Mouse (Mus musculus) C2C12 (cell line): ENCODE data around the gene Btbd3.

Experiments used
- CEBPB ChIP-seq: IDR thresholded peaks from one replicate; pipeline ENCODE4 v1.6.1; 2011; ENCODE audit warnings: low read depth, mild to moderate bottlenecking, control low read depth, moderate library complexity
- CTCF ChIP-seq: IDR thresholded peaks from one replicate; pipeline ENCODE4 v1.5.1; 2011; ENCODE audit not compliant: control insufficient read depth, insufficient read depth, insufficient read length
- MAX ChIP-seq: IDR thresholded peaks from one replicate; pipeline ENCODE4 v1.6.1; 2011; ENCODE audit warnings: mild to moderate bottlenecking, control low read depth
- MYOG ChIP-seq: IDR thresholded peaks from one replicate; pipeline ENCODE4 v1.6.1; 2011; ENCODE audit not compliant: control insufficient read depth, insufficient read length; ENCODE audit errors: extremely low read depth
- USF1 ChIP-seq: IDR thresholded peaks from one replicate; pipeline ENCODE4 v1.6.1; 2011; ENCODE audit warnings: low read depth, mild to moderate bottlenecking, control low read depth, moderate library complexity

GRCm38 (mm10) chr2:138245631-138246289 lies 10.6 kb upstream of the Btbd3 start:
- no peak for TF ChIP-seq CTCF
- no peak for TF ChIP-seq USF1
- no peak for TF ChIP-seq MYOG
- TF ChIP-seq MAX = no peak
- no peak for TF ChIP-seq CEBPB
